ENCODE assay signal across 8 mouse cellular contexts in the genomic region with DNA sequence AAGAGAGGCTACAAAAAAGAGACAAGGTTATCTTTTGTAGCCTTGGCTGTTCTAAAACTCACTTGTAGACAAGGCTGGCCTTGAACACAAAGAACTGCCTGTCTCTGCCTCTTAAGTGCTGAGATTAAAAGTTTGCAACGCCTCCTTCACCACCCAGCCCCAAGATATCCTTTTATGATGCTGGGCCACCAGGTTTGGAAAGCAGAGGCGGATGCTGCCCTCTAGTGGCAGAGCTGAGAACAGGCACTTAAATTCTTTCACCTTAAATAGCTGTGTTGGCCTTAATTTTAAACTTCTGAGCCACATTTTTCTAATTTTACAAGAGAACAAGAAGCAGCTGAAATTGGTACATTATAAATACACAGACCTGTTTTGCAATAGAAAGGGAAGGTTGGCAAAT.
A peak's percentile ranks its signal among the peaks of the same experiment; 100 is the strongest.
DNase-seq lines count a peak whose midpoint lies in the region.
"Had no signal": no experiment of that assay in that cellular context is flagged by ENCODE, and none has a peak within 500 bp of the region (broad histone marks: within the 10 kb centered on the region; RNA-seq: fewer than 3 reads in every experiment).

No protein-coding gene starts in this region.

- H3K27ac ChIP-seq in heart, embryonic 10.5 days: no peak overlapping the region

- H3K36me3 ChIP-seq in heart, embryonic 10.5 days: no peaks in the 10 kb centered on the region

- H3K27me3 ChIP-seq in heart, embryonic 10.5 days (ENCODE audit: insufficient read depth, poor library complexity, severe bottlenecking): peaks cover 34% of the 10 kb centered on the region
- H3K27me3 ChIP-seq: megakaryocyte, embryonic 14.5 days had no signal

- intact Hi-C loops in left cerebral cortex, postnatal 14 days (cut with DNase I): no loop called here

- peak; percentile 23 to 24 for DNase-seq in kidney, postnatal 4 days
- no peak for DNase-seq in kidney, adult 9 months
- peak; percentile 21 for DNase-seq in MN1 (ENCODE audit: low spot score)
- DNase-seq in c-Kit-positive CD71-negative TER-119-negative erythroid progenitor cells, embryonic 14.5 days (ENCODE audit: low read depth): peak; percentile 14
- peak; percentile 74 for DNase-seq in mesoderm, embryonic 11.5 days (ENCODE audit: low read depth, low spot score)
- no peak for DNase-seq in heart, embryonic 10.5 days (ENCODE audit: low spot score)
- DNase-seq in left cerebral cortex, postnatal 14 days (ENCODE audit: low spot score in 2 of 2): no peak

- no peaks in the 10 kb centered on the region for H3K4me1 ChIP-seq in heart, embryonic 10.5 days
- H3K4me1 ChIP-seq: megakaryocyte, embryonic 14.5 days had no signal

- no peak overlapping the region for H3K4me3 ChIP-seq in heart, embryonic 10.5 days
- H3K4me3 ChIP-seq: megakaryocyte, embryonic 14.5 days had no signal

- no peaks in the 10 kb centered on the region for H3K9me3 ChIP-seq in heart, embryonic 10.5 days

- 0% methylated on average over 2 of the region's 2 CpGs for WGBS in heart, embryonic 10.5 days

Comparison
In these comparisons a context has a peak if more than half of its experiments do, and no peak if none do; other contexts are left out.
1. DNase-seq: peak in kidney, postnatal 4 days (2 of 2), MN1 (single experiment), c-Kit-positive CD71-negative TER-119-negative erythroid progenitor cells, embryonic 14.5 days (single experiment) and mesoderm, embryonic 11.5 days (single experiment); none in kidney, adult 9 months (single experiment), heart, embryonic 10.5 days (single experiment) and left cerebral cortex, postnatal 14 days (0 of 2).